Mouse (Mus musculus) forebrain, embryonic 14.5 days (tissue): ENCODE measurements around the gene Metrn. TPM values are rescaled to one million over a fixed set of nuclear protein-coding genes. Genes with fewer than 3 reads are reported as not detected.

ENCODE experiments used
- ATAC-seq: fragments of 200-750 bp; cut with Nextera tagmentation; 2 replicates; pipeline ENCODE4 v1.8.0; 2017; ENCODE audit warnings: mild to moderate bottlenecking, moderate library complexity
- DNase-seq: peaks from one replicate; pipeline ENCODE4 v3.0.0-alpha.2; 2015; ENCODE audit warnings: low spot score
- H3K27ac ChIP-seq: fragments of 300-500 bp; sonication (generic); 2 replicates; pipeline ENCODE4 v1.5.1; 2014; ENCODE audit warnings: low read depth, mild to moderate bottlenecking, control low read depth, low read length, moderate library complexity
- H3K27me3 ChIP-seq: fragments of 300-500 bp; sonication (generic); replicated peaks from 2 replicates; pipeline ENCODE4 v1.6.1; 2014; ENCODE audit warnings: low read length, control low read depth, mixed read lengths; ENCODE audit not compliant: control insufficient read depth, insufficient read depth
- H3K36me3 ChIP-seq: fragments of 300-500 bp; sonication (generic); 2 replicates; pipeline ENCODE4 v1.6.1; 2014; ENCODE audit warnings: low read length, control low read depth; ENCODE audit not compliant: control insufficient read depth, insufficient read depth
- H3K4me1 ChIP-seq: fragments of 300-500 bp; sonication (generic); 2 replicates; pipeline ENCODE4 v1.6.1; 2014; ENCODE audit warnings: antibody characterized with exemption, low read length, control low read depth; ENCODE audit not compliant: control insufficient read depth, insufficient read depth
- H3K4me2 ChIP-seq: fragments of 300-500 bp; sonication (generic); 2 replicates; pipeline ENCODE4 v1.6.1; 2014; ENCODE audit warnings: mild to moderate bottlenecking, control low read depth, low read length
- H3K4me3 ChIP-seq: fragments of 300-500 bp; sonication (generic); 2 replicates; pipeline ENCODE4 v1.5.1; 2014; ENCODE audit warnings: low read depth, low read length, control low read depth
- H3K9ac ChIP-seq: fragments of 300-500 bp; sonication (generic); 2 replicates; pipeline ENCODE4 v1.6.1; 2014; ENCODE audit warnings: mild to moderate bottlenecking, low read length, control low read depth, moderate library complexity
- H3K9me3 ChIP-seq: fragments of 300-500 bp; sonication (generic); replicated peaks from 2 replicates; pipeline ENCODE4 v1.6.1; 2016; ENCODE audit warnings: low read length, control low read depth, mixed read lengths; ENCODE audit not compliant: control insufficient read depth
- WGBS: fragments of 180-500 bp; shearing (Covaris S2); extraction: QIAGEN DNeasy Blood & Tissue Kit; methylation state at CpG from one replicate; pipeline ENCODE4 v1.1.7; 2014; 5-methylcytosine and 5-hydroxymethylcytosine counted together
- polyA plus RNA-seq: library from polyadenylated mRNA; unstranded; fragments of >200 nt; fragmentation: Nextera tagmentation; extraction: Ambion mirVana; gene quantifications from 2 replicates; pipeline ENCODE4 v1.2.1, GENCODE M21; 2014

Metrn gene
- polyA plus RNA-seq, 1 experiment from 2014 or later: 9.8 TPM

DNA sequence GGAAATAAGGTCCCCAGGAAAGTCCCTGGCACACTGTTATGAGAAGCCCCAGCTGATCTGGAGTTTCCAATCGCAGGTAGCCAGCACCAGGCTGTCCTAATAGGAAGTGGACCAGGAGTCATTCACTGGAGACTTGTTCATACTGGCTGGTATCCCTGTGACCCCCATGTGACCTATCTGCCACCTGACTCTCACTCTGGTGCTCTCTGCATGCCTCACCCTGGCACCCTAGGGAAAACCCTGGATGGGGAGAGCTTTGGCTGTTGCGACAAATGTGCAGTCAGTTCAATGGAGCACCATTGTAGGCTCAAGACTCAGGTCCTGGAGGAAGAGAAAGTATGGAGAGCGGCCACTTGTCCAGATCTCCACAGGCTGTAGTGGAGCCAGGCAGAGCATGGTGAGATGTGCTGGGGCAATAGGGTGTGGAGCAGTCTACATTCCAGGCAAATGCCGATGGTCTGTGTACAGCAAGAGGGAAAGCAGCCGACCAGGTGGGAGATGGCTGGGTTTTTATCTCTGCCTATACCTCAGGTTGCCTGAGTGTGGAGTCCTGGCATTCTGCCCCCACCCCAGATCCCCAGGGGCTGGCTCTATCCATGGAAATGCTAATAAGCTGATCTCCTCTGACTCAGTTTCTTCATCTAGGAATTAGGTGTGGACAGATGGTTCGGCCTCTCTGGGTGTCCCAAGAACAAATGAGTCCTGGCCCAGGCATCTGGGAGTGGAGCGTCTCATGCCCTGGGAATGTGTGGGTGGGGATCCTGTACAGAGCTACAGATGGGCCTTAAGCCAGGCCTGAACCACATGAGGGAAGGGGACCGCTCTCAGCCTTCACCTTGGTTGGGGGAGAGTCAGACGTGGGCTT is 40.3 kb downstream of the Metrn start:
- no peak for ATAC-seq
- H3K4me1 ChIP-seq: no peaks in the 10 kb centered on the region
- no peak overlapping the region for H3K27ac ChIP-seq
- H3K36me3 ChIP-seq: no peaks in the 10 kb centered on the region
- no peak overlapping the region for H3K4me2 ChIP-seq
- no peak for DNase-seq
- no peaks in the 10 kb centered on the region for H3K9me3 ChIP-seq
- no peaks in the 10 kb centered on the region for H3K27me3 ChIP-seq
- 85% methylated on average over 9 of the region's 9 CpGs for WGBS
- no peak overlapping the region for H3K9ac ChIP-seq
- no peak overlapping the region for H3K4me3 ChIP-seq

DNA sequence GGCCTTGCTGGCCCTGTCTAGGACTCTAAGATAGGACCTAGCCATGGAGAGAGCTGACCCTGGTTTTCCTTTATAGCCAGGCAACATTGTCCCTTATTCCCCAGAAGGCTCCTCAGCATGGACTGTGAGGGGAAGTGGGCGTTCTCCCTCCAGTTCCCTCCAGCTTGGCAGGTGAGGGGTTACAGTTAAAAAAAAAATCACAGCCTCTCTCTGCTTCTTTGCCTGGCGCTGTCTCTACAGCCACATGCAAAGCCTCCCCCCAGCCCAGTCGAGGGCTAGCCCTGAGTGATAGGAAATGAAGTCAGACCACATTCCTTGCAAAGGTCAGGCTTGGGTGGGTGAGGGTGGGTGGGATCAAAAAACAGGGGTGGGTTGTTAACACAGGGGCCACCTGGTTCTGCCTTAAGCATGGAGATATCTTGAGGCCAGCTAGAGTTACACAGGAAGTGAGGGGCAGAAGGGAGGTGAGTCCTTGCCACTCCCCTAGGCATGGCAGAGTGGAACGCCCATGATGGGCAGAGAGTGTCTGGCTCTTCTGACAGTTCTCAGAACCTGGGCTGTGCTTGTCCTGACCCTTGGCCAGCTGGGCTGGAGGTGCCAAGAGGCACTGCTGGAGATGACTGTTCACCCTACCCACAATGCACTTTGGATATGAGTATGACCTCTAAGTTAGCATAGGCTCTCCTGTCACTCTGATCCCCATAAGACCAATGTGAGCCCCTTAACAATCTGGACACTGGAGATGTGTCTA is 41.1 kb downstream of the Metrn start:
- DNase-seq (no peak), ATAC-seq (no peak)
- H3K36me3 ChIP-seq: no peaks in the 10 kb centered on the region
- no peak overlapping the region for H3K4me3 ChIP-seq
- H3K27ac ChIP-seq: no peak overlapping the region
- H3K27me3 ChIP-seq: no peaks in the 10 kb centered on the region
- no peaks in the 10 kb centered on the region for H3K4me1 ChIP-seq
- no peaks in the 10 kb centered on the region for H3K9me3 ChIP-seq
- H3K4me2 ChIP-seq: no peak overlapping the region
- no peak overlapping the region for H3K9ac ChIP-seq
- WGBS: 76% methylated on average over 4 of the region's 4 CpGs

DNA sequence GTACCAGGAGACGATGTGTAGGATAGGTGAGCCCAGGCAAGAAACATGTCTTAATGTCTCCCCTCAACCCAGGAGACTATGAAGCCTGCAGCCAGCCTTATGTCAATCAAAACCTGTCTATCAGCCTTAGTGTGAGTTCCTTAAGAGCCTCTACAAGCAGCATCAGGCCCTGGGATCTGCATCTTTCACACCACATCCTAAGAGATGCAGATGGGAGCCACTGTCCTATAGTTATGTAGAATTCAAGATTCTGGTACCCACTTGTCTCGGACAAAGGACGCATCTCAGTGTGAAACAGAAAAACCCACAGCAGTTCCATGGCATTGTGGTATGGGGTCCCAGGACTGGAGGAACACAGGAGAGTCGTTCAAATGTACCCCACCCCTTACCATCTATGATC is 41.9 kb downstream of the Metrn start:
- 85% methylated on average over 4 of the region's 4 CpGs for WGBS
- no peaks in the 10 kb centered on the region for H3K4me1 ChIP-seq
- H3K9ac ChIP-seq: no peak overlapping the region
- no peak overlapping the region for H3K27ac ChIP-seq
- no peak overlapping the region for H3K4me3 ChIP-seq
- no peaks in the 10 kb centered on the region for H3K9me3 ChIP-seq
- no peak for DNase-seq
- no peaks in the 10 kb centered on the region for H3K27me3 ChIP-seq
- no peaks in the 10 kb centered on the region for H3K36me3 ChIP-seq
- ATAC-seq: no peak
- no peak overlapping the region for H3K4me2 ChIP-seq

DNA sequence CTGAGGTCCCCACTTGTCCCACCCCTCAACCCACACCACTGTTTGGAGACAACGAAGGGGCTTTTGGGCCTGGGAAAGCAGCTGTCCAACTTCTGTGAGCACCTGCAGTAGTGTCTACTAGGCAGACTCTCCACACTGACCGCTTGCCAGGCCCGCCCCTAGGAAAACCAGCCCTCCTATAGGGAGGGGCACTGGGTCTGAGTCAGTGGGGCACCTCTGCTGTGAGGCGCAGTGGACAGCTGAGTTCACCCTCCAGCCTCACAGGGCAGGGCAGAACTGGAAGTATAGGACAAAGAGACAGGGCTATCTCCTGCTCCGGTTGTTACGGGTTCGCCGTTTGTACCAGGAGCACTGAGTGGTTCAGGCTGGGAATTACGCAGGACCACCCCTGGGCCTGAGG is 42.7 kb downstream of the Metrn start, which contains the start of gene Msln:
Gene Msln, minus strand, starts transcription at position 138 of the 400 bp plus-strand sequence.
- Histone ChIP-seq H3K4me1 (no peaks in the 10 kb centered on the region), H3K4me3 (no peak within 1 kb of the TSS), H3K9me3 (no peaks in the 10 kb centered on the region), H3K36me3 (no peaks in the 10 kb centered on the region), H3K9ac (no peak within 1 kb of the TSS), H3K27ac (no peak within 1 kb of the TSS), H3K4me2 (no peak within 1 kb of the TSS), H3K27me3 (no peaks in the 10 kb centered on the region)
- DNase-seq (no peak), ATAC-seq (no peak)
- WGBS: 89% methylated on average over 9 of the region's 9 CpGs

DNA sequence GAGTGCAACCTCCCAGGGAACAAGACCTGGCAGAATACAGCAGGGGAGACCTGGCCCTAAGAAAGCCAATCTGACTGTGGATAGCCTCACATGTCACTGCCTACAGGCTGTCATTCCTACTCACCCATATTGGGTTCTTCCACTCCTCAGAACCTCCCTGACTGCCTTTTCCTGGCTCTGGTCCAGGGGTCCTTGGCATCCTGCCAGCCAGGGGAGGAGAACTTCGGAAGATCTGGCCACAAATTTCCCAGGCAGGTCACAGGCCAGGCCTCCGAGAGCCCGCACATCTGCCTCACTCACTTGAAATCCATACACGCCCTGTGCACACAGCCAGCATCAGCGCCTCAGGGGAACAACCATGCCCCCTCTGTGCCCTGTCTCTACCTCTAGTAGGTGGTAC is 45.5 kb downstream of the Metrn start:
- no peak overlapping the region for H3K9ac ChIP-seq
- no peak overlapping the region for H3K4me2 ChIP-seq
- DNase-seq: no peak
- no peaks in the 10 kb centered on the region for H3K27me3 ChIP-seq
- ATAC-seq: no peak
- no peak overlapping the region for H3K4me3 ChIP-seq
- no peaks in the 10 kb centered on the region for H3K9me3 ChIP-seq
- no peaks in the 10 kb centered on the region for H3K36me3 ChIP-seq
- WGBS: 36% methylated on average over 5 of the region's 5 CpGs
- H3K4me1 ChIP-seq: no peaks in the 10 kb centered on the region
- no peak overlapping the region for H3K27ac ChIP-seq

DNA sequence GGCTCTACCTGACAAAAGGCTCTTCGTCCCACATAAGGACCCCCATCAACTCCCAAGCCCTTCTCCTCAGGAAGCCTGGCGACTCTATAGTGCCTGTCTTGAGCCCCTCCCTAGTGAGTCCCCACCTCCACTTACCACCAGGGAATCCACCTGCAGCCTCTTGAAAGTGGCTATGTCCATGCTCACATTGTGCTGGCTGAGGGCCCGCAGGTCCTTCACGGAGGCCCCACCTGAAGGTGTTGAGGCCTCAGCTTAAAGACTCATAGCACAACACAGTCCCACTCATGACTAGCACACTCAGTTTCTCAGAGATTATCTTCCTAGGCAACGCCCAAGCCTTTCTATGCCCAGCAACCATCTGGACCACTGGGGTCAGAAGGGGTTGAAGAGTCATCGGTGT is 47.6 kb downstream of the Metrn start:
- no peak overlapping the region for H3K4me2 ChIP-seq
- DNase-seq: no peak
- no peak for ATAC-seq
- no peaks in the 10 kb centered on the region for H3K27me3 ChIP-seq
- no peaks in the 10 kb centered on the region for H3K36me3 ChIP-seq
- no peaks in the 10 kb centered on the region for H3K4me1 ChIP-seq
- H3K9ac ChIP-seq: no peak overlapping the region
- no peak overlapping the region for H3K27ac ChIP-seq
- 82% methylated on average over 6 of the region's 6 CpGs for WGBS
- no peaks in the 10 kb centered on the region for H3K9me3 ChIP-seq
- H3K4me3 ChIP-seq: no peak overlapping the region

DNA sequence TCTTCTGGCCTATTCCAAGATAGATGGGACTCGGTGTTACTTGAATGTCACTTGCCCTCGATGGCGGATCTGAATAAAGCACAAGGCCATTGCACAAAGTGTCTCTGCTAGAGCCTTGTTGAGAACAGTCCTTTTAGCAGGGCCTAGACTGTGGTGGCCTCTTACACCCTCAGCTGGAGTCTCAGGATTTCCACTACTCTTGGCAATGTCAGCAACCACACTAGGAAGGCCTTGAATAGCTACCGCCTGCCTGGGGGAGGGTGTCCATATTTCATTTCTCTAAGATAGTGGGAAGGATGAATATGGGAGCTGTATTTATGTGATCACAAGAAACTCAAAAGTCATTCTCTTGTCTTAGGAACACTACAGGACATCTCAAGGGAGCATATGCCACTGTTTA is 48.7 kb downstream of the Metrn start:
- no peaks in the 10 kb centered on the region for H3K9me3 ChIP-seq
- ATAC-seq (no peak), DNase-seq (no peak)
- 97% methylated on average over 4 of the region's 4 CpGs for WGBS
- H3K9ac ChIP-seq: no peak overlapping the region
- no peaks in the 10 kb centered on the region for H3K27me3 ChIP-seq
- H3K4me2 ChIP-seq: no peak overlapping the region
- H3K36me3 ChIP-seq: no peaks in the 10 kb centered on the region
- no peak overlapping the region for H3K4me3 ChIP-seq
- H3K27ac ChIP-seq: no peak overlapping the region
- no peaks in the 10 kb centered on the region for H3K4me1 ChIP-seq

DNA sequence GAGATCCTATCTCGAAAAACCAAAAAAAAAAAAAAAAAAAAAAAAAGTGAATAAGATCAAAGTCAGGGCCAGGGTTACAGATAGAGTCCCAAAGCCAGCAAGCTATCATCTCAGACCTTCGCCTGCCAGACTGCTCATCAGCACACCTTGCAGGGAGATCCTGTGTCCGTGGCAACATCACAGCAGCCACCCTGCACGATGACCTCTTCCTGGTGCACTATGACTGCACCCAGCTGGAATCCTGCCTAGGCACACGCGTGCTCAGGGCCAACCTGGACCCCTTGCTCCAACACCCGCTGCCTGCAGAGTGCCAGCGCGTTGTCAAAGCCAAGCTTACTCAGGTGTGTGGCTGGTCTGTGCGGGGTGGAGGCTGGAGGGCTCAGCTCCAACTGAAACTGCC is 52.6 kb downstream of the Metrn start:
- 79% methylated on average over 10 of the region's 10 CpGs for WGBS
- Histone ChIP-seq H3K4me2 (no peak overlapping the region), H3K27me3 (no peaks in the 10 kb centered on the region), H3K27ac (no peak overlapping the region), H3K9me3 (no peaks in the 10 kb centered on the region), H3K36me3 (no peaks in the 10 kb centered on the region), H3K9ac (no peak overlapping the region), H3K4me3 (no peak overlapping the region), H3K4me1 (no peaks in the 10 kb centered on the region)
- DNase-seq (no peak), ATAC-seq (no peak)

DNA sequence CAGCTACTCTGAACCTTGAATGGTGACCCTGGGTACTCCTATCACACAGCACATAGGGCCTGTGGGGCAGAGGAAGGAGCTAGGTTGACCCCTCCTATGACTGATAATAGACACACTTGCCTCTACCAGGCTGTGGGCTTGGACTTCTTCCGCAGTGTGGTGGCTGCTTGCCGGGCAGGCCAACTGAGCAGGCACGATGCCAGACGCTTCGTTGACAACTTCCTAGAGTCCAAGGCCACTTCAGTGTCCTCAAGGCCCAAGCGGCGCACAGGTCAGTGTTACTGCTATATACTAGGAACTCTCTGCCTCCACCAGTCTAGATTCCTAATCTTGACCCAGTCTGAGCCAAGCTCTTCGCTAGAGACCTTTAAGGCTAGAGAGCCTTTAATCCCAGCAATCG is 53.1 kb downstream of the Metrn start:
- DNase-seq: no peak
- H3K4me1 ChIP-seq: no peaks in the 10 kb centered on the region
- no peak overlapping the region for H3K9ac ChIP-seq

More for the DNA sequence above, 53.1 kb downstream of the Metrn start:
- Histone ChIP-seq H3K27ac (no peak overlapping the region), H3K36me3 (no peaks in the 10 kb centered on the region), H3K4me2 (no peak overlapping the region), H3K27me3 (no peaks in the 10 kb centered on the region), H3K9me3 (no peaks in the 10 kb centered on the region), H3K4me3 (no peak overlapping the region)
- 94% methylated on average over 9 of the region's 9 CpGs for WGBS
- no peak for ATAC-seq
